8 mouse cellular contexts compared by ENCODE assay signal in the genomic region with DNA sequence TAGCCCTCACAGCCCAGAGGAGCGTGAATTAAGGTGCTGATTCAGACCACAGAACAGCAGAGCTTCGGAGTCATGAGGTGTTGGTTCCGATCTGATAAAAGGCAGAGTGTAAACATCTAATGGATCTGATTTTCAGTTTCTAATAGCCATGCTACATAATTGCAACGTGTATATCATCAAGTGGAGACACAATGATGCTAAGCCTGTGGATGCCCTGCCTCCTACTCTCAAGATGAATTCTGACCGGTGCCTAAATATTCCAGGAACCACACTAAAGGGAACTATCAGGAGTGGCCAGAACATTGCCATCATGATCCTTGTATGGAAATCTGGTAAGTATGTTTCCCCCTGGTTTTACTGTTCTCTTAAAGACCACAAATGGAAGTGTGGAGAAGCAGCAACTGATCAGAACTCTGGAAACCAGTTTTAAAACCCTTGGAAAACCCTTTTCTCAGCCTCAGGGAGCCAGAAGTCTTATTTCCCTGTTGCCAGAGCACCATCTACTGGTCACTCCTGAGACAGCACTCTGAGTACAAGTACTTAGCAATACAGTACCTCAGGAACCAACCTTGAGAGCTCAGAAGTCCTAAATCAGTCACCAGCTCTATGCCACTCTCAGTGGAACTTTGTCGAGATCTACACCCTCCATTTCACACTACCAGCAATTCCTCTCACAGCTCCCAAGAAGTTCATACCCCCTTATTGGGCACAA.
DNase-seq lines count a peak whose midpoint lies in the region; ATAC-seq and TF ChIP-seq lines count a peak whose summit lies in the region.

No protein-coding gene starts in this region.

- in situ Hi-C loops in ES-E14 (cut with MboI; ENCODE audit: low sequenced_read_pairs in 2 of 2, unreplicated experiment in 2 of 2), result loop anchor here (5.0 to 25.0 kb wide), 2 partner anchors 442 to 447 kb away; no protein-coding TSS in a partner anchor

- 0 out of 2 replicates have a peak, but pooled peaks have one; percentile 42 for ATAC-seq in cerebellum, adult (ENCODE audit: insufficient number of reproducible peaks, low FRiP score, low TSS enrichment)
- ATAC-seq in forebrain, embryonic 14.5 days, result peak; percentile 38
- ATAC-seq in monocyte, adult 5-6 weeks (replicated peaks; ENCODE audit: insufficient number of reproducible peaks, low FRiP score, low TSS enrichment, poor library complexity, severe bottlenecking), result no peak

- intact Hi-C loops in left cerebral cortex, postnatal 4 days (cut with DNase I), result loop anchor here (2.0 to 10.0 kb wide), 5 partner anchors 235 to 825 kb away; partner anchors contain the start of gene Teddm2

- H3K9ac ChIP-seq in ES-E14 (ENCODE audit: insufficient read depth, low read depth, low read length, poor library complexity, severe bottlenecking), result no peak overlapping the region
- no peak overlapping the region for H3K9ac ChIP-seq in forebrain, embryonic 14.5 days (ENCODE audit: low read length)

- 65% methylated on average over 6 of the region's 6 CpGs for WGBS in forebrain, embryonic 14.5 days

- no peaks in the 10 kb centered on the region for H3K9me3 ChIP-seq in ES-E14 (ENCODE audit: control insufficient read depth, insufficient read depth, low read depth, low read length)
- no peaks in the 10 kb centered on the region for H3K9me3 ChIP-seq in forebrain, embryonic 14.5 days (replicated peaks; ENCODE audit: control insufficient read depth, low read length)

- no peak overlapping the region for H3K4me2 ChIP-seq in forebrain, embryonic 14.5 days (ENCODE audit: low read length)

- DNase-seq in 416B (ENCODE audit: low read depth) (peak; percentile 72), ES-E14 (ENCODE audit: low read depth, low spot score) (peak; percentile 73)
- peak; percentile 95 for DNase-seq in forebrain, embryonic 14.5 days (ENCODE audit: low spot score)
- peak; percentile 40 to 79 for DNase-seq in kidney, adult 8-10 months
- peak; percentile 87 for DNase-seq in left cerebral cortex, postnatal 4 days
- peak; percentile 89 for DNase-seq in retina, postnatal 1 day

- H3K27me3 ChIP-seq in forebrain, embryonic 14.5 days (replicated peaks; ENCODE audit: control insufficient read depth, insufficient read depth, low read length), result peaks cover 21% of the 10 kb centered on the region

- H3K27ac ChIP-seq in ES-E14 (ENCODE audit: insufficient read depth, low read depth, low read length, poor library complexity, severe bottlenecking), result no peak overlapping the region
- H3K27ac ChIP-seq in forebrain, embryonic 14.5 days (ENCODE audit: low read depth, low read length), result no peak overlapping the region

- no peak overlapping the region for H3K4me3 ChIP-seq in ES-E14 (ENCODE audit: insufficient read depth in 1 of 2, low read depth in 1 of 2, low read length in 2 of 2, poor library complexity in 1 of 2, severe bottlenecking in 1 of 2)
- no peak overlapping the region for H3K4me3 ChIP-seq in forebrain, embryonic 14.5 days (ENCODE audit: low read depth, low read length)

- no peaks in the 10 kb centered on the region; a peak in 1 of 4 replicates for H3K4me1 ChIP-seq in ES-E14 (ENCODE audit: control insufficient read depth in 2 of 2, insufficient read depth in 2 of 2, low read length in 2 of 2, poor library complexity in 1 of 2)
- H3K4me1 ChIP-seq in forebrain, embryonic 14.5 days (ENCODE audit: control insufficient read depth, insufficient read depth, low read length), result peaks cover 12% of the 10 kb centered on the region

- H3K36me3 ChIP-seq in ES-E14 (ENCODE audit: control insufficient read depth, insufficient read depth, low read length, poor library complexity, severe bottlenecking), result no peaks in the 10 kb centered on the region
- H3K36me3 ChIP-seq in forebrain, embryonic 14.5 days (ENCODE audit: control insufficient read depth, insufficient read depth, low read length), result no peaks in the 10 kb centered on the region

TF ChIP-seq in ES-E14, 5 proteins besides CTCF, POLR2A, EP300 and RAD21:
- TF ChIP-seq ZNF384 (IDR thresholded peaks at IDR 0.05; ENCODE audit: low read depth, low read length) (no peak), ZC3H11A (IDR thresholded peaks at IDR 0.05; ENCODE audit: borderline replicate concordance, low read depth, low read length) (peak; percentile 79)
TF ChIP-seq in ES-E14: peak in this region for 1.
